In the genomic region with DNA sequence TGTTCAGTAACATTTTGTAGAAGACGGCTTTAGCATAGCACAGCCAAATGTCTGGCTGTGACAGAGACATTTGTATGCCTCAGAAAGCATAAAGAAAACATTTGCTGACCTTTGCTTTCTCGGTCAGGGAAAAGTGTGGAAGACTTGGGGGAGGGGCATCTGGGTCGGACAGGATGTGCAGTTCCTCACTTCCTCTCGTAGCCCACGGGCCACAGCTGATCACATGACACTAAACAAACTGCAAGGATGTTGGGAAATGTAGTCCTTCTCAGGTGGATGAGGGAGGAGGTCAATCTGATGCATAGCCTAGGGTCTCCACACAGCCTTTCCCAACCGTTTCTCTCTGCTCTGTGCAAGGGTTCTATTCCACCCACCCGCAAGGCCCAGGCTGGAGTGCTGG, we compare ENCODE assay signal across 30 mouse cellular contexts. TPM values are rescaled to one million over a fixed set of nuclear protein-coding genes. Genes with fewer than 3 reads are reported as not detected.
A peak's percentile ranks its signal among the peaks of the same experiment; 100 is the strongest.
DNase-seq lines count a peak whose midpoint lies in the region; ATAC-seq and TF ChIP-seq lines count a peak whose summit lies in the region.
"Had no signal": no experiment of that assay in that cellular context is flagged by ENCODE, and none has a peak within 500 bp of the region (broad histone marks: within the 10 kb centered on the region; RNA-seq: fewer than 3 reads in every experiment).

No protein-coding gene starts in this region.

- H3K9ac ChIP-seq in lung, embryonic 14.5 days: no peak overlapping the region
- no peak overlapping the region for H3K9ac ChIP-seq in ES-E14 (ENCODE audit: insufficient read depth, low read depth, low read length, poor library complexity, severe bottlenecking)
- H3K9ac ChIP-seq: embryonic facial prominence, embryonic 13.5 days; forebrain, embryonic 12.5 days; liver, embryonic 13.5 days; lung, embryonic 15.5 days; midbrain, embryonic 15.5 days; neural tube, embryonic 15.5 days had no signal

- no peak for TF ChIP-seq POLR2A in lung, adult 2 months (IDR thresholded peaks at IDR 0.05; ENCODE audit: borderline replicate concordance, extremely low read depth, low read depth, low read length)
- TF ChIP-seq POLR2A in brain, embryonic 14.5 days (IDR thresholded peaks at IDR 0.05; ENCODE audit: borderline replicate concordance, extremely low read depth, insufficient read depth, insufficient read length, poor library complexity, severe bottlenecking): no peak

- no peak for TF ChIP-seq CTCF in lung, embryonic 14.5 days (IDR thresholded peaks at IDR 0.05; ENCODE audit: low read depth)
- TF ChIP-seq CTCF in lung, adult 2 months (IDR thresholded peaks at IDR 0.05; ENCODE audit: insufficient read depth, low read length): no peak
- no peak for TF ChIP-seq CTCF in C2C12 (IDR thresholded peaks at IDR 0.05; ENCODE audit: control insufficient read depth, insufficient read depth, insufficient read length)
- TF ChIP-seq CTCF in brain, embryonic 14.5 days (IDR thresholded peaks at IDR 0.05; ENCODE audit: borderline replicate concordance, extremely low read depth, insufficient read depth, insufficient read length): no peak

- H3K79me3 ChIP-seq in C2C12 (ENCODE audit: low read depth): no peaks in the 10 kb centered on the region

- H3K27ac ChIP-seq in lung, embryonic 14.5 days (ENCODE audit: low read depth): no peak overlapping the region
- H3K27ac ChIP-seq in ES-E14 (ENCODE audit: insufficient read depth, low read depth, low read length, poor library complexity, severe bottlenecking): no peak overlapping the region
- H3K27ac ChIP-seq: embryonic facial prominence, embryonic 13.5 days; forebrain, embryonic 12.5 days; liver, embryonic 13.5 days; lung, embryonic 15.5 days; midbrain, embryonic 15.5 days; neural tube, embryonic 15.5 days had no signal

- in situ Hi-C loops in ES-E14 (cut with MboI; ENCODE audit: low sequenced_read_pairs in 2 of 2, unreplicated experiment in 2 of 2): no loop called here

- no peaks in the 10 kb centered on the region for H3K79me2 ChIP-seq in C2C12 (ENCODE audit: control insufficient read depth, insufficient read depth)

- H3ac ChIP-seq in C2C12 (ENCODE audit: control insufficient read depth, insufficient read length, low read depth): no peak overlapping the region

- no peaks in the 10 kb centered on the region for H3K36me3 ChIP-seq in lung, embryonic 14.5 days (ENCODE audit: insufficient read depth)
- H3K36me3 ChIP-seq in C2C12 (ENCODE audit: control insufficient read depth, insufficient read depth): no peaks in the 10 kb centered on the region
- no peaks in the 10 kb centered on the region for H3K36me3 ChIP-seq in ES-E14 (ENCODE audit: control insufficient read depth, insufficient read depth, low read length, poor library complexity, severe bottlenecking)
- H3K36me3 ChIP-seq: embryonic facial prominence, embryonic 13.5 days; forebrain, embryonic 12.5 days; liver, embryonic 13.5 days; lung, embryonic 15.5 days; midbrain, embryonic 15.5 days; neural tube, embryonic 15.5 days had no signal

- no peaks in the 10 kb centered on the region for H3K9me3 ChIP-seq in lung, embryonic 14.5 days (ENCODE audit: low read depth, low read length)
- no peaks in the 10 kb centered on the region for H3K9me3 ChIP-seq in ES-E14 (ENCODE audit: control insufficient read depth, insufficient read depth, low read depth, low read length)
- H3K9me3 ChIP-seq: embryonic facial prominence, embryonic 13.5 days; forebrain, embryonic 12.5 days; liver, embryonic 13.5 days; lung, embryonic 15.5 days; midbrain, embryonic 15.5 days; neural tube, embryonic 15.5 days had no signal

- no peak for ATAC-seq in lung, embryonic 14.5 days (ENCODE audit: insufficient read depth)
- ATAC-seq: hindbrain, embryonic 16.5 days; intestine, embryonic 16.5 days; midbrain, embryonic 15.5 days had no signal

- no peak overlapping the region for H3K4me3 ChIP-seq in lung, embryonic 14.5 days (ENCODE audit: low read depth, low read length)
- H3K4me3 ChIP-seq in lung, adult 2 months (replicated peaks; ENCODE audit: extremely low read depth, low read depth, low read length): no peak overlapping the region
- H3K4me3 ChIP-seq in C2C12 (ENCODE audit: insufficient read depth, poor library complexity, severe bottlenecking) (no peak overlapping the region), ES-E14 (ENCODE audit: insufficient read depth in 1 of 2, low read depth in 1 of 2, low read length in 2 of 2, poor library complexity in 1 of 2, severe bottlenecking in 1 of 2) (no peak overlapping the region)
- H3K4me3 ChIP-seq: embryonic facial prominence, embryonic 13.5 days; erythroblast, embryonic 14.5 days; forebrain, embryonic 12.5 days; liver, embryonic 13.5 days; lung, embryonic 15.5 days; megakaryocyte, embryonic 14.5 days; midbrain, embryonic 15.5 days; neural tube, embryonic 15.5 days had no signal

- DNase-seq in lung, embryonic 14.5 days: peak; percentile 13
- no peak for DNase-seq in lung, adult 2 months
- DNase-seq in ES-E14 (ENCODE audit: low read depth, low spot score): peak; percentile 19
- DNase-seq in brain, embryonic 14.5 days (ENCODE audit: low read depth): peak; percentile 27
- DNase-seq in layer of hippocampus, postnatal 10 days (ENCODE audit: low spot score in 2 of 2): no peak
- no peak for DNase-seq in B cell, adult 2 months
- DNase-seq: adrenal gland, postnatal 10 days; cerebellum, adult 2 months; gastrocnemius, postnatal 25 days; heart, adult 18-20 months; heart, postnatal 36 days; kidney, adult 9 months; kidney, postnatal 14 days; layer of hippocampus, postnatal 36 days; liver, embryonic 13.5 days; lung, postnatal 36 days had no signal

- H3K27me3 ChIP-seq in lung, embryonic 14.5 days (ENCODE audit: insufficient read depth, low read length): no peaks in the 10 kb centered on the region
- H3K27me3 ChIP-seq in C2C12 (ENCODE audit: control insufficient read depth, insufficient read depth, insufficient read length): peaks cover 88% of the 10 kb centered on the region
- H3K27me3 ChIP-seq: embryonic facial prominence, embryonic 13.5 days; liver, embryonic 13.5 days; lung, embryonic 15.5 days; midbrain, embryonic 15.5 days; neural tube, embryonic 15.5 days had no signal

- WGBS in lung, embryonic 14.5 days: 57% methylated on average over 7 of the region's 7 CpGs
- 57% methylated on average over 7 of the region's 7 CpGs for WGBS in lung, adult 2 months

- H3K4me1 ChIP-seq in lung, embryonic 14.5 days (ENCODE audit: insufficient read depth): no peaks in the 10 kb centered on the region
- no peaks in the 10 kb centered on the region for H3K4me1 ChIP-seq in lung, adult 2 months (ENCODE audit: control insufficient read depth, insufficient read depth, low read length)
- H3K4me1 ChIP-seq in ES-E14 (ENCODE audit: control insufficient read depth in 2 of 2, insufficient read depth in 2 of 2, low read length in 2 of 2, poor library complexity in 1 of 2): no peaks in the 10 kb centered on the region
- H3K4me1 ChIP-seq: embryonic facial prominence, embryonic 13.5 days; liver, embryonic 13.5 days; lung, embryonic 15.5 days had no signal

- H3K4me2 ChIP-seq in lung, embryonic 14.5 days: no peak overlapping the region
- H3K4me2 ChIP-seq: embryonic facial prominence, embryonic 13.5 days; forebrain, embryonic 12.5 days; liver, embryonic 13.5 days; lung, embryonic 15.5 days; midbrain, embryonic 15.5 days; neural tube, embryonic 15.5 days had no signal

TF ChIP-seq in C2C12, 6 proteins besides CTCF, POLR2A, EP300 and RAD21:
- TF ChIP-seq MYOD1 (IDR thresholded peaks at IDR 0.05; ENCODE audit: control insufficient read depth, insufficient read length, low read depth): no peak
- TF ChIP-seq MAX (IDR thresholded peaks at IDR 0.05): no peak
- no peak for TF ChIP-seq FOSL1 (IDR thresholded peaks at IDR 0.05; ENCODE audit: insufficient read depth, low read length, poor library complexity, severe bottlenecking)
- TF ChIP-seq MYOG (IDR thresholded peaks at IDR 0.05; ENCODE audit: control insufficient read depth, extremely low read depth, insufficient read length): no peak
- peak; percentile 87 for TF ChIP-seq USF1 (IDR thresholded peaks at IDR 0.05; ENCODE audit: low read depth)

TF ChIP-seq in ES-E14, 5 proteins besides CTCF, POLR2A, EP300 and RAD21:
- no peak for TF ChIP-seq ZNF384 (IDR thresholded peaks at IDR 0.05; ENCODE audit: low read depth, low read length)
- TF ChIP-seq ZC3H11A (IDR thresholded peaks at IDR 0.05; ENCODE audit: borderline replicate concordance, low read depth, low read length): no peak
- peak; percentile 45; the same call in 1 of the 2 replicates for TF ChIP-seq MAFK (IDR thresholded peaks at IDR 0.05; ENCODE audit: insufficient read depth, low read depth, low read length)
- peak; percentile 91 for TF ChIP-seq HCFC1 (IDR thresholded peaks at IDR 0.05; ENCODE audit: borderline replicate concordance, insufficient read depth, low read length)
- no peak for TF ChIP-seq CHD2 (IDR thresholded peaks at IDR 0.05; ENCODE audit: low read depth, low read length)

RNA-seq across cellular contexts. Expression of a gene that starts 25.3 kb away (rescaled TPM):
- 95.0 and 99.3 TPM in 2 replicates for polyA plus RNA-seq in lung, embryonic 14.5 days (2014; fragmentation: Nextera tagmentation; extraction: Ambion mirVana)
- 42.1 and 52.9 TPM in 2 replicates for polyA plus RNA-seq in lung, adult 2 months (2012; rRNA removed)
- 34.5 TPM for polyA plus RNA-seq in C2C12 (2012; fragmentation: generic; extraction: Trizol)
- 12.6 and 12.8 TPM in 2 replicates for total RNA-seq in ES-E14 (2012; rRNA removed)
- polyA plus RNA-seq in brain, embryonic 14.5 days (2012; rRNA removed): 56.7 and 68.1 TPM in 2 replicates
- total RNA-seq in layer of hippocampus, postnatal 10 days (2021): 10 to 100 TPM; 28.3 to 31.0 TPM

RNA-seq across cellular contexts. Expression of a gene that starts 28.7 kb away (rescaled TPM):
- polyA plus RNA-seq in lung, embryonic 14.5 days (2014; fragmentation: Nextera tagmentation; extraction: Ambion mirVana): not detected in 2 replicates
- polyA plus RNA-seq in lung, adult 2 months (2012; rRNA removed): not detected in 2 replicates
- 0.02 TPM for polyA plus RNA-seq in C2C12 (2012; fragmentation: generic; extraction: Trizol)
- total RNA-seq in ES-E14 (2012; rRNA removed): not detected in 2 replicates
- polyA plus RNA-seq in brain, embryonic 14.5 days (2012; rRNA removed): 8.0 and 17.5 TPM in 2 replicates
- total RNA-seq in layer of hippocampus, postnatal 10 days (2021): 10 to 100 TPM; 36.4 to 40.3 TPM
- total RNA-seq: gastrocnemius, postnatal 25 days; heart, adult 18-20 months; heart, postnatal 36 days had no signal
- polyA plus RNA-seq: erythroblast, embryonic 14.5 days; heart, embryonic 14.5 days; liver, embryonic 13.5 days; lung, embryonic 15.5 days; spleen, adult 2 months; urinary bladder, adult 2 months had no signal

RNA-seq across cellular contexts. Expression of a gene that starts 57.6 kb away (rescaled TPM):
- 0.20 TPM in 1 of 2 replicates, not detected in the other for polyA plus RNA-seq in lung, embryonic 14.5 days (2014; fragmentation: Nextera tagmentation; extraction: Ambion mirVana)
- 6.2 TPM in 1 of 2 replicates, not detected in the other for polyA plus RNA-seq in lung, adult 2 months (2012; rRNA removed)
- polyA plus RNA-seq in C2C12 (2012; fragmentation: generic; extraction: Trizol): 0.06 TPM
- not detected in 2 replicates for total RNA-seq in ES-E14 (2012; rRNA removed)
- 1.00 and 2.9 TPM in 2 replicates for polyA plus RNA-seq in brain, embryonic 14.5 days (2012; rRNA removed)
- 1 to 10 TPM; 6.6 to 6.9 TPM for total RNA-seq in layer of hippocampus, postnatal 10 days (2021)
- polyA plus RNA-seq: embryonic facial prominence, embryonic 13.5 days; erythroblast, embryonic 14.5 days; forebrain, embryonic 12.5 days; intestine, embryonic 16.5 days; liver, embryonic 13.5 days; spleen, adult 2 months; testis, adult 2 months; urinary bladder, adult 2 months had no signal

Comparison
In these comparisons a context has a peak if more than half of its experiments do, and no peak if none do; other contexts are left out.
1. DNase-seq: peak in lung, embryonic 14.5 days (single experiment), ES-E14 (single experiment) and brain, embryonic 14.5 days (single experiment); none in lung, adult 2 months (single experiment), layer of hippocampus, postnatal 10 days (0 of 2) and B cell, adult 2 months (0 of 2).